Mouse (Mus musculus) cerebellum, adult 8-10 months (tissue): ENCODE data around the gene Blzf1.

Experiments
- DNase-seq: peaks from one replicate; pipeline ENCODE4 v3.0.0; 2022

Blzf1 gene

DNA sequence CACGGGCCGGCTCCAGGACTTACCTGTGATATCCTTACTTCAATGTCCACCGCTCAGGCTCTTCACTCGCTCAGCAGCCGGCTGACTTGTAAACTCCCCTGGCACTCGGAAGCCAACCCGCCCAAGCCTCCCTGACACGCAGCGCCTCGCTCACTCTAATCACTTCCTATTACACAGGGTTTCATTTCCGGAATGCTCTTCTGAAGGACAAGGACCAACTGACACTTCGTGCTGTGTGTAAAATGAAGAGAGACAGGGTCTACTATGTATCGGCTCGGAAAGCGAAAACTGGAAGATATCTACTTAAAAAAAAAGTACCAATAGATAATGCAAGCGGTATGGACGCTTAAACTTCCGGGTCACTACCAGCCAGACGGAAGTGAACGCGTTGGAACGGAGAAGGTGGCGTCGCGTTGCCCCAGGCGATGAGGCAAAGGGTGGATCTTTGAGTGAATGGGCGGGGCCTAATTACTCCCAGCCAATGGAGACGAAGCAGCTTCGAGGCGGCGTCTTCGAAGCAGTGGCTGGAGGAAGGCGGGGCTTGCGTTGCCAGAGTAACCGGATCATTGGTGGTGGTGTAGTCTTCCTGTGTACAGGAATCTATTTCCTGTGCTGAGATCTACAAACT is at the start of gene Blzf1:
Gene Blzf1, minus strand, starts transcription at position 366 of the 628 bp plus-strand sequence.
- DNase-seq, result peak; percentile 95

DNA sequence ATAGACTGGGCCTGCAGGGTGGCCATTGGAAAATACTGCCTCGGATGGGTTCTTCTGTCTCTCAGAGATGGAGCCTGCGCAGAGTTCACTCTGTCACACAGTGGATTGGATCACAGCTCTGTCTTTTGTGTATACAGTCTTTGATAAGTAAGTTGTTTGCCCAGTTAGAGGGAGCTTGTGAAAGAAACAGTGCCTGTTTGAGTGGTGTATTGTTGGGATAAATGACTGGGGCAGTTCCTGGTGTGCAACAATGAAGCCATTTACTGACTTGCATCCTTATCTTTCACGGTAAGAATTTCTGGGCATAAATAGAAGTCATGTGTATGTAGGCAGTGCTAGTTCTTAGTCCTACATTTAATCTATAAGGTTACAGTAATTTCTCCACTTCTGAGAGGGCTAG is 46.2 kb upstream of the Blzf1 start:
- no peak for DNase-seq

DNA sequence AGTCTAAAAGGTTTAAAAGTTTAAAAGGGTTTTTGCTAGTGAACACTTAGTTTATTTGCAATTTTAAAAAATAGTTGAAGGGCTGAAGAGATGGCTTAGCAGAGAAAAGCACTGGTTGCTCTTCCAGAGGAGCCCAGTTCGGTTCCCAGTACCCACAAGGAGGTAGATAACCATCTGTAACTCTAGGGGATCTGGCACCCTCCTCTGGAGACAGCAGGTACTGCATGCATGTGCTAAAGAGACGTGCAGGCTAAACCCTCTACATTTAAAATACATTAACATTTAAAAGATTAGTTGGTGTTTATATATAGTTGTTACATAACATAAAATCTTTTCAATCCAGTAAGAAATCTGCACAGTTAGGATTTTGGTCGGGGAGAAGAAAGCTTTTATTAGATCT is 34.9 kb upstream of the Blzf1 start:
- no peak for DNase-seq

DNA sequence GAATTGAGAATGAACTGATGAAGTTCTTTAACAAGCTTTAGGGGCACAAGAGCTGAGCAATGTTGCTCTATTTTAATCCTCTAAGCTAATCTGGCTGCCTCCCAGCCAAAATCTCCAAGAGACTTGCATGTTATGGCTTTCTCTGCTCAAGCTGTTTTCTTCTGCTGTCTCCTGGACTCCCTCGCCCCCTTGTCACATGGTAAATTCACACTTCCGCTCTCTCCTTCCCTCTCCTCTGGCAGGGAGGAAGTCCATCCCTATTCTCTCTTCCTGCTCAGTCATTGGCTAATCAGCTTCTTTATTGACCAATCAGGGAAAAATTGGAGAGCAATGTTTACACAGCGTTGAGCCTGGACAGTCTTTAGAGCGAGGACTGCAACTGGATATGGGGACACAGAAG is 28.6 kb upstream of the Blzf1 start:
- DNase-seq, result no peak

DNA sequence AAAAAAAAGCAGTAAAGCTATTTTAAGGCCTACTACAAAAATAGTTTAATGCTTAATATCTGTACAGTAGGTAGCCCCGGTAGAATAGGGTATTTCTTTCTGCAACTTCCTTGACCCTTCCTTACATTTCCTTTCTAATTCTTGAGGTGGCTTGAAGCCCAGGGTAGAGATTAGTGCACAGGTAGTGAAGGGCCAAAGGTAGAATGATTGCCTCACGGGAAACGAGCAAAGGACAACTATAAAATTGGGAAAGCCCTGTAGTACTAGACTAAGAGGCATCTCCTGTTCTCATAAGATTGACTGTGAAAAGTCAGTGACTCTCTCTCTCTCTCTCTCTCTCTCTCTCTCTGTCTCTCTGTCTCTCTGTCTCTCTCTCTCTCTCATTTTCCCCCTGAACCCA is 28.1 kb upstream of the Blzf1 start:
- DNase-seq, result no peak

DNA sequence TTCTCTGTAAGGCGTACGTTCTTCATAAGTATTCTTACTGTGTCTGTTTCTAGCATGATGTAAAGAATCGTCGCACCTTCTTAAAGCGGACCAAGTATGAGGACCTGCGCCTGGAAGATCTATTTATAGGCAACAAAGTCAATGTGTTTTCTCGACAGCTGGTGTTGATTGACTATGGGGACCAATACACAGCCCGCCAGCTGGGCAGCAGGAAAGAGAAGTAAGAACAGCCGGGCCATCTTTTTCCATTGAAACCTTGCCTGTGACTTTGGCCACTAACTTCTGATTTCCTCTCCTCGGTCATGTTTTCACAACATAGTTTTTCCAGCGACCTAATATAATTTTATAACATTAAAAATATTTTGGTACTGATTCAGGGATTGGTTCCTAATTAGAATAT is 25.3 kb upstream of the Blzf1 start:
- no peak for DNase-seq

DNA sequence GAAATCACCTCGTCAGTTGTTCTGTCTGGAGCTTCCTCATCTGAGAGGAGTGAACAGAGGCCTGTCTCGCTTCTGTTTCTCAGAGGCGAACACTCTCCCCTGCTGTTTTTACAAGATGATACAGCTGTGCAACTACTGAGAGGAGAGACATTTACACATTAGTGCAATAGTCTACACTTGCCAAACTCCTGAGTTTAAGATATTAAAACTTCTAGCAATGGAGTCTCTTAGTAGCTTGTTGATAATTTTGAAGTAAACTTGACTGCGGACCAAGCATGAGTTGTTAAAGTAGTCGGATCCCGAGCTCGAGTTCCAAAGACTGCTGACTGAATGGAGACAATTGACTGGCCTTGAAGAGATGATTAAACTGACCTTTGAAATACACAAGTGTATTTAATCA is 20.5 kb upstream of the Blzf1 start:
- DNase-seq, result no peak

DNA sequence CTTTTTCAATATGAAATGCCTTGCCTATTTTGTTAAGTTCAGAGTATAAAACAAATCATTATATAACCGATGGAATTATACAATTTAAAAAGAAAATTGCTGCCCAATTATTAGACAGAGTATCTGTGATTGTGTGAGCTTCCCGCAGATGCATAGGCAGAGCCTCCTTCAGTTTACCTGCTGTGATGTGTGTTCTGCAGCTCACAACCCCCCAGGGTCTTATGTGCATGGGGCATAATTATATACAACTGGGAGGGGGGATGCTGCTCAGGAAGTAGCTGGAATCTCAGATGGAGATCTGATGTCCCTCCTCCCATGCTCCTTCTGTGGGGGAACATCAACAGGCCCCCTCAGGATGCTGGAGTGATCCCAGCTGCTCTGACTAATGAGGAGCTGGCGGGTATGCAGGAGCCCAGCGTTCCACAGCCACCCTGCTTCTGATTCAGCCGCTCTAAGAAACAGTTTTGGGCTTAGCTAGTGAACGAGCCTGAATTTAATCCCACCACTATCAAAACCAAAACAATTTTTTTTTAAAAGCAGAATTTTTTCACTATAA is 19.4 kb upstream of the Blzf1 start:
- no peak for DNase-seq

DNA sequence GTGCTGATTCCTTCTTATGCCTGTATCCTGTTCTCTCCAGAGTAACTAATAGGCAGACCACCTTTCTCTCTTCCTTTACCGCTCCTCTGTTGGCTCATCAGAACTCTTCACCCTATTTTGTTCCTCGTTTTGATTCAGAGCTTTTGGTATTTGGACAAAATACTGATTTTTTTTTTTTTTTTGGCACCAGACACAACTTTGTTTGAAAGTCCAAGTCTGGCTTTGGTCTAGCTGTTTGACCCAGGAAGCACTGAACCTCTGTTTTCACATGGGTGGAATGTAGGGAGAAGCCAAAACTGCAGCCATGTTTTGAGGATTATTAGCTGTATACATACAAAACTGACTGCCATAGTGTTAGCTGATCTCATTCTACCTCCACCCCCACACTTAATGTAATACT is 17.6 kb upstream of the Blzf1 start:
- no peak for DNase-seq

DNA sequence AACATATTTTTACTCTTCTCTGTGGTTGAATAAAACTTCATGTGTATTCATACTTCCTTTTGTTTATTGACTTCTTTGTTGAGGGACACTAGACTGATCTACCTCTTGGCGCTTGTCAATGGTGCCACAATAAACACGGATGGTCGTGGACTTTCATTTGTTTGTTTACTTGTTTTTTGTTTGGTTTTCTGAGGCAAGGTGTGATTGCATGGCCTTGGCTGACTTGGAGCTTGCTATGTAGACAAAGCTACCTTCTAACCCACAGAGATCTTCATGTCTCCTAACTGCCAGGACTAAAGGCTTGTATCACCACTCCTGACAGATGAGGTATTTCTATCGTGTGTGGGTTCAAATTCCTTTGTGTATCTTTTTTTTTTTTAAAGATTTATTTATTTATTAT is 16.9 kb upstream of the Blzf1 start:
- no peak for DNase-seq

DNA sequence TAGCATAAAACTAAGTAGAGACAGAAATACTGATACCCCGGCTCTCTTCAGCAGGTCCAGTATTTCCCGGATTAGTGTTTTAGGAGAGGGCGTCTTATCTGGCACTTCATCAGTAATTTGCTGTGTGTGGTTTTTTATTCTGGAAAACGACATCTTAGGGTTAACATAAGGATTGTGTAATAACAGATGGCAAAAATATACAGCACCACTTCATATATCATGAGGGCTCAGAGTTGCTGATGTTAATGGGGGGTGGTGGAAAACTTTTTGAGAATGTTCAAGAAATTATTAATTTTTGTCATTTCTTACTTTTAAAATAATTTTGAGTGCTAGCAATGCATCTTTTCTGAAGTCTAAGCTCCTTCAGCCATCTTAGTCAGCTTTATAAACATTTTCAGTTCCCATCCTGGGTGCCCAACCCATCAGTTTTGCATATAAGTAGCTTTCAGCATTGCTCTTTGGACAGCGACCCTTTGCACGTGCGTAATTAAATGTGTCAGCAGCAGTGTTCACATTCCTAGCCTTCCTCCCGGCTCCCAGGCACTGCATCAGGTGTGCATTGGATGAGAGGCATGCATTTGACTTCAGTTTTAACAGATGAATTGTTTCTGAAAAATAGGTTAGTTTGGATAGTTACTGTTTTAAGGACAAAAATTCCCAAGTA is 15.8 kb upstream of the Blzf1 start:
- no peak for DNase-seq

DNA sequence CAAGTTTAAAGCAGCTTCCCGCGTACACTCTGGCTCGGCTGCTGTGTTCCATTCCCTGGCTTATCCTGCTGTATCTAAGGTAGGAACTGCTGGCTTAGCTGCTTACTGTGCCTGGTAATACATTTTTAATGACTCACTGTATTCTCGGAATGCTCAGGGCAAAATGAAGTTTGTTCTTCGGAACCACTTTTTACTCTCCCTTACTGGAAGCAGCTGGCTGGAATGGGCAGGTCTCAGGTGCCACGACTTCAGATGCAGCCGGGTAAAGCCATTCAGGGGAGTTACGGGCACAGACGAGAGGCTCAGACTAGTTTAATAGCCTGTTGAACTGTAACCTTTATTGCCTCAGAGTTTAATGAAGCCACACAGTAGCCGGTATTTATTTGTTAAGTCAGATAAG is 14.1 kb upstream of the Blzf1 start:
- no peak for DNase-seq

DNA sequence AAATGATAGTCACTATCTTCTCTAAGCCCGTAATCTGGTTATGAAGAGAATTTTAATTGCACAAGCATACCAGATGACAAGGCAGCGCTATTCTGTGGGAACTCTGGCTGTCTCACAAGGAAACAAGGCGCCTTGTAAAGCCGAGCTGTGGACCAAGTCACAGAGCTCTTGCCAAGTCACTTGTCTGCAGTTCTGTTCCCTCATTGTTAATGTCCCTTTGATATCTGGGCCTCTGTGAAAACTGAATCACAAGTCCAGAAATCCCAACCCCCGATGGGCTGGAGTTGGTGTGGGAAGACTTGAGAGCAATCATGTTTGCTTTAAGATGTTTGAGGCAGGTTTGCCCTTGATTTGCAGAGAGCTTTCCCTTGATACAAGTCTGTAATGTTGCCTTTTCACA is 13.4 kb upstream of the Blzf1 start:
- no peak for DNase-seq

DNA sequence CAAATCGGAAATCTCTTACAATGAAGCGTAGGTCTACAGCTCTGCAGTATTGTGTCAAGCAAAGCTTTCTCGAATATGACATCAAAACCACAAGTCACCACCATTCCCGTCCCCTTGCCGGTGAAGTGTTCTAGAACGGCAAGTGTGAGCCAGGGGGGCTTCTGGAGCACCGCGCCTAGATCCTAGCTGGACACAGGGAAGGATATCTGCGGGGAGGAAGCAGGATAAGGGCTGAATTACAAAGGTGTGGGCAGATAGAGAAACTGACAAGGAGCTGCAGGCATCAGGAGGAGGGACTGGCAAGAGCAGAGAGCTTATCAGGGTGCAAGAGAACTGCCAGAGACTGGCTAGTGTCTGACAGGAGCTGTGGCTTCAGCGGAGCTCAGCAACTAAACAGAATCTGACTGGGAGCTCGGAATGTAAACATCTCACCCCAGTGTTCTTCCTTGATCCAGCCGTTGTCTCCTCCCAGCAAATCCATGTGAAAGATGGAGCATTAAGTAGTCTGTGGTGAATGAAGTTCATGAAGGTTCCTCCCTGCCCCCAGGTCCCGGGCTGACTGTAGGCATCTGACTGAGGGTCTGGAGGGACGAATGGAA is 12.4 kb upstream of the Blzf1 start:
- DNase-seq, result no peak

DNA sequence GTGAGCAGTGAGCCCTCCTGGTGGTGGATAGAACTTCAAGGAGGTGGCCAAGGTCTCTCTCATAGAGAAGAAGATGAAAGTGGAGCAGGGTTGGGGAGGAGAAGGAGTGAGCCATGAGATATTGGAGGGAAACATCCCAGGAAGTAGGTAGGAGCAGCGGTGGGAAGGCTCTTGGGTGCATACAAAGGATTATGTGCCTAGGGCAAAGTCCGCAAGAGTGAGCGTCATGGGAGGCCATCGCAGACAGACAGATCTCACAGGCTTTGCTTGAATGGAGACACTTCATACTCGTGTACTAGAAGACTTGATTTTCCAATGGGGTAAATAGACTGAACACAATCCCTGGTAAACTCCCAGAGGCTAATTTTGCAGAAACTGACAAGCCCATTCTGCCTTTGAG is 11.2 kb upstream of the Blzf1 start:
- DNase-seq, result no peak

DNA sequence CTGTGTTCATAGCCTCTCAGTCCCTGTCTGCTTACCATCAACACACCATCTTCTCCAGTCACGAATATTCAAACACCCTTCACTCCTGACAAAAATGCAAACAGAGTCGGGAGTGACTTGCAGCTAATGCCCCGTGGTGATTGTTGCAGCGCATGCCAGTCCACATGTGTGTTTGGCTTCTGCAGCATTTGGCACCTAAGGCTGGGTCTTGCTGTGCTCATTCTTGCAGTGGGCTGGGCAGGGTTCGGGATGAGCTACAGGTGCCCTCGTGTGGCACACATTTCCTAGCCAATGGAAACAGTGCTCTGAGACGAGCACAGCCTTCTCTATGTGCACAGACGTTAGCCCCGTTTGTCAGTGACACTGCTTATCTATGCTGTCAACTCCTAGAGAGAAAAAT is 10.0 kb upstream of the Blzf1 start:
- DNase-seq, result no peak

DNA sequence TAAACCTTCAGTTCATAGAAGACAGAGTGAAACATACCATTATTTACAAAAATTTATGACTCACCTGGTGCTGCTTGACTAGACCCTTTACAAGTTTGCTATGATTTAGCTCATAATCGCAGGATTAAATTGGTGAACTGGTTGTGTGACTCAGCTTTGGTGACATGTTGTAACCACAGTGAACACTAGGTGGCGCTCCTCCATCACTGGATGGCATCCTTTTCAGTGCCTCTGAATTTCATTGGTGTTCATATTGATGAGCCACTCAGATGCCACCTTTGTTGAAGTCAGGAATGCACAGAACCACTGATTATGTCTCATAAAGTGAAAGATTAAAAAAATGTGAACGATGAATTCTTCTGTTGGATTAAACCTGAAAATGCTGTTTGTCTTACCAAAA is 9.4 kb upstream of the Blzf1 start:
- peak; percentile 74 for DNase-seq

DNA sequence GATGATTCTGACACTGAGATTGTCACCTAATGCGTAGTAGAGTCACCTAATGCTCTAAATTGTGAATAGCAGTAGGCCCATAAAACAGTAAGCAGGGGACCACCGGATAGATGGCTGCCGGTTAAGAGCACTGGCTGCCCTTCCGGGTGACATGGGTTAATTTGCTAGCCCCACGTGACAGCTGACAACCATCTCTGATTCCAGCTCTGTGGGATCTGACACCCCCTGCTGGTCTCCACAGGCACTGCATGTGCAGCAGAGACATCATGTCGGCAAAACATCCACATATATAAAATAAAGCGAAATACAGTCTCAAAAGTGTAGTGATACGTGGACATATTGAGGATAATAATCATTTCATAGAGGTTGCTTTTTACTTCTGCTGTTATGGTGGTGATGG is 8.0 kb upstream of the Blzf1 start:
- DNase-seq, result peak; percentile 32

DNA sequence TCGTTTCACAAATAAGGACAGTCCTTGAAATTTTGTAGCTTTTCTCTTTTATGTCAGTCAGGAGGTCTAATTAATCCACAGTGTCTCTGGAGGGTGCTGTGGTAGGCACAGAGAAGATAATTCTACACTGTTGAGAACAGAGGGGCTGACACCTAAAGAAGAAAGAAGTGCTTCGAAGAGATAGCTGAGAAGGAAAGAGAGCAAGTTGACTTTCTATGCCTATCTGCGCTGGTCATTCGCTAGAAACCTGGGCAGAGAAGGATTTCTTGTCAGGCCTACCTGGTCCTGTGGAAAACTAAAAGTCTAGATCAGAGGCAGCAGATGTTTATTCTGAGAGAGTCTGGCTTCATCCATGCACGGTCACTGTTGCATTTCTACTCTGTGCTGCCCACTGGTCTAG is 6.8 kb upstream of the Blzf1 start:
- DNase-seq, result no peak

DNA sequence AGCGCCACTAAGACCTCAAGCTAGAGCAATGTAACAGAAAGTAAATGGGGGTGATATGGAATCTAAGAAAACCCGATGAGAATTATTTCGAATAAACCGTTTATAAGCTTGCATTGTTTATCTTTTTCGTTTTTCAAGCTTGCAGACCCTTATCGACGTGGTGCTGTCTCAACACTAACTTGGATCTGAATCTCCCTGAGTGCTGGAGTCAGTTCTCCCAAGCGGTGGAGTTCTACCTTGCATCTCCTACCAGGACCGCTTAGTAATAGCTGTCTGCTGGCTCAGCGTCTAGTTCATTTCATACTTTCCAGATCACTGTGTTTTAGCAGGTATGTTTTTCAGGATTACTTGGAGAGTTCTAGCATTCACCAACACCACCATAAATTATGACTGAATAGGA is 633 bp upstream of the Blzf1 start:
- DNase-seq, result no peak

DNA sequence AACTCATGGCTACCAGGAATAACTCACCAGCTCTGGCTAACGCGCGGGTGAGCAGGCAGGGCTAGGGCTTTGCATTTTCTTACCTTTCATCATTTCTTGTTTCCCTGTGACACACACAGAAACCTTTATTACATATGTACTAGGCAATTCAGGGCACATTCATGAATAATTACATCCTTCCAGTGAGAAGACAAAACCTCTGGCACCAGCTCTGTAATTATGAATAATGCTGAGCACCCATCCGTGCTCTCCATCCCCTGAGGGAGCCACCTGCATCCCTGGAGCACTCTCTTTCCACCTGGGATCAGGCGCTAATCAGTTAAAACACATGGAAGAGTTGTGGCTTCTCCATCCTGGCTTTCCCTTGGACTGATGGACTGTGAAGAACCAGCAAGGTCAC is 3.5 kb downstream of the Blzf1 start, which contains the start of gene Nme7:
Gene Nme7, plus strand, starts transcription at position 301 of the 400 bp plus-strand sequence.
- DNase-seq, result no peak

DNA sequence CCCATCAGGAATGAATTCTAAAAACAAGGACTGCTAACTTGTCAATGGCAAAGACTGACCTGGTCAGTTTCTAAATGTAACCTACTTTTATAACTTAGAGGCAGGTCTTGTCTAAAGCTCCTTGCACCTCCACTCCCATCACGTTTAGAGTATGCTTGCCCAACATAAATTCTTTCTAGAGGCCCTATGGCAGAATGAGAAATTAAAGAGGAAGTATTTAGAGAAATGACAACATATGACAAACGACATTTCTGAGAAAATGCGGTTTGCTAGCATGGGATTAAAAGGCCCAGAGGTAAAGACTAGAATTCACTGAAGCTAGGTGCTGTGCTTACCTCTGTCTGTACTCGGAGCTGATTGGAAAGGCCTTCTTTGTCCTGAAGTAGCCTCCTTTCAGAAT is 5.3 kb downstream of the Blzf1 start:
- DNase-seq, result no peak

DNA sequence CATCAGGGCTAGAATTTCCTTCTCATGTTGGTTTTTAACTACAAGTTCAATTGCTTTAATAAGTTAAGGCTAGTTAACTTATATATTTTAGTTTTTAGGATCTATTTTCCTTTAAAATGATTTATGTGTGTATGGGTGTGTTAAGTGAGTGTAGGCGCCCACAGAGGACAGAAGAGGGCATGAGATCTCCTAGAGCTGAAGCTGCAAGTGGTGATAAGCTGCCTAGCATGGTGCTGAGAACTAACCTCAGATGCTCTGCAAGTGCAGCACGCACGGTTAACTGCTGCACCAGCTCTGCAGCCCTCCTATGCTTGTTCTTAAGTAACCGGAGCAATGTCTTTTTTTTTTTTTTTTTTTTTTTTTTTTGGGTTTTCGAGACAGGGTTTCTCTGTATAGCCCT is 10.8 kb downstream of the Blzf1 start:
- DNase-seq, result no peak

DNA sequence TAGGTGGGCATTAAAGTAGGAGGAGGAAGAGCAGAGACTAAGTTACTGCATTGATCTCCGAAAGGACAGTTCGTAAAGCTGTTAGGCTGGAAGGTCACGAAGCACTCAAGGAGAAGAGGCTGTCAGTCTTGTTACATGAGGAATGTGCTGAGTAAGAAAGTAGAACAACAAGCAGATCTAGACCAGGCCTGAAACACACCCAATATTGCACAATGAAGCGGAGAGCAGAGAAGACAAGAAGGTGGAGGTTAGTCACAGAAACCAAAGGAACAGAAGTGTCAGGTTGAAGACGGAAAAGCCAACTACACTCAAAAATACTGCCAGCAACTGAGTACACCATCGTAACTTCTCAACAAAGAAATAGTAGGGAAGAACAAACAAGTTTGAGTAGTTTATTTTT is 13.2 kb downstream of the Blzf1 start:
- DNase-seq, result no peak
